Mouse (Mus musculus) megakaryocyte progenitor cell, adult 5-6 weeks (primary cell): ENCODE results near the gene Ptch1. TPM values are rescaled to one million over a fixed set of nuclear protein-coding genes. Genes with fewer than 3 reads are reported as not detected.

Experiments
- ATAC-seq: replicated peaks from 2 replicates; pipeline ENCODE4 v1.8.0; 2016; ENCODE audit warnings: mild to moderate bottlenecking, moderate TSS enrichment, inconsistent platforms; ENCODE audit not compliant: poor library complexity
- total RNA-seq, 2 experiments: library from RNA; stranded (forward) in 1 of 2; stranded (reverse) in 1 of 2; fragments of 157-497, 149-512 nt in 1 of 2; fragments of 200-1000 nt in 1 of 2; gene quantifications; 2 replicates each; pipeline versions ENCODE4 v1.2.3 to v1.2.4; 2015 to 2017

Ptch1 gene
- total RNA-seq (2015) (8.6 and 11.6 TPM in 2 replicates), total RNA-seq (2017) (6.5 TPM in 2 replicates)

GRCm38 (mm10) chr13:63573256-63573835 is at the start of gene Ptch1:
TSS of gene Ptch1 (minus strand) at chr13:63573598.
- peak; percentile 38; the same call in 1 of the 2 replicates for ATAC-seq

GRCm38 (mm10) chr13:63621301-63621700 is 47.9 kb upstream of the Ptch1 start:
- ATAC-seq, result no peak

- no peak for ATAC-seq
These were observed 39.8 kb upstream of the Ptch1 start for GRCm38 (mm10) chr13:63613201-63613600.

- ATAC-seq, result no peak
These were observed 36.3 kb upstream of the Ptch1 start for GRCm38 (mm10) chr13:63609734-63610133.

GRCm38 (mm10) chr13:63597593-63597992 is 24.2 kb upstream of the Ptch1 start:
- no peak for ATAC-seq

DNA sequence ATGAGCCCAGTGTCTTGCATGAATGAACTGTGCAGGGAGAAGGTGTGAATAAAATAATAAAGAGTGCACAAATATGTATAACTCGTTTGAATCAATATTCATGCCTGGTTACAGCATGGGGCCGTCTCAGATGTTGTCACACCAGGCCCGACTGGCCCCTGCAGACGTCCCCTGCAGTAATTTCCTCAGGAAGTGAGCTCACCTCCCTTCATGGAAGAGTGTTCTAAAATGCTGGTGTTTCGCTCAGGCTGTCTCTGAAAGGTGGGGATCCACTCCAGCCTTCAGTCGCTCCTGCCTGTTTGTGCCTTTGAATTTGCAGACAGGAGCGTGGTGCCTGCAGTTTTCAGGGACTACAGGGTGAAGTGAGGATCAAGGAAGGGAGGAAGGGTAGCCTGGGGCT is 22.5 kb upstream of the Ptch1 start:
- ATAC-seq, result peak; percentile 60

- ATAC-seq, result no peak
These were observed 20.2 kb upstream of the Ptch1 start for GRCm38 (mm10) chr13:63593469-63594050.

DNA sequence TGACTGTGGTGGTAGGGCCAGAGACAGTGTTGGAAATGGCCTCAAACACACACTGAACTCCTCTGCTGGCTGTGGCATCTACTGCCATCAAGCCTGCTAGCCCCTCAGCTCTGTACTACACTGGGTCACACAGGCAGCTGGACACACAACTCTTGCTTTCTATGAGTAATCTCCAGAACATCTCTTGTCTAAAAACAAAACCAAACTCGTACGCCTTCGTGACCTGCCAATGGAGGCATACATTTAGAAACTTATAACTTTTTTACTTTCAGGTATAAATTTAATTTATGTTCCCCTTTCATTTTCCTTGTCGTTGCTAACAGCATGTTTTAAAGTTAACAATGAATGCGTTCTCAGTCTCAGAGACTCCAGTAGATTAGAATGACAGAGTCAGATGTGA is 19.4 kb upstream of the Ptch1 start:
- no peak for ATAC-seq

- no peak for ATAC-seq
These were observed 1.2 kb upstream of the Ptch1 start for GRCm38 (mm10) chr13:63574601-63575000.

GRCm38 (mm10) chr13:63572453-63573255 is 744 bp downstream of the Ptch1 start:
- ATAC-seq, result no peak

DNA sequence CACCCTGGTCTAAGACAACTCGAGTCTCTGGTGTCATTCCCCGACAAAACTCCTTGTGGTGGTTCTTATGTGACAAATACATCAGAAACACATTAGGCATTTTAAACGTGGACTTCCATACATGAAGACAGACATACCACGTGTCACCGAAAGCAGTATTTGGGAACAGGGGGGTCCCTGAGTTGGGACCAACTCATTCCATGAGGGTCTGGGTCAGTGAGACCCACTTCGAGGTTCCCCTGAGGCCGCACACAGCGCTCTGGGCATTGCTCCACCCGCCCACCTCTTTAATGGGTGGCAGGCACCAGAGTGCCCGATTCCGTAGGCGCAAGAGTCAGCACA is 1.3 kb downstream of the Ptch1 start:
- ATAC-seq, result no peak

DNA sequence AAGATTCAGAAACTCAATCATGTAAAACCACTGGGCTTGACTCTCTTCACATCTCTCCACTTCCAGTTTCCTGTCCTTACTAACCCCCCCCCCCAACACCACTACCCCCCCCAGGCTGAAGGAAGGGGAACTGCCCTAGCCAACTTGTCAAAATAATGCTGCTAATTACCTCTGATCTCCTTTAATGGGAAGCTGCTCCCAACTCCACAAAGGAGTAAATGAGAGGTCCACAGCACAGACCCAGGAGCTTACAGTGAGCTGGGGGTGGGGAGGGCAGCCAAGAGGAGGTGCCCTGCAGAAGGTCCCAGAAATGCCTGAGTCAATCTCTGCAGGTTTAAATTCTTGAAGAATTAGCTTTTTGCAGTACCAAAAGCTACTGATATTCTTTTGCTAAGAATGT is 2.9 kb downstream of the Ptch1 start:
- no peak for ATAC-seq

GRCm38 (mm10) chr13:63569396-63569756 is 4.0 kb downstream of the Ptch1 start:
- ATAC-seq, result no peak

DNA sequence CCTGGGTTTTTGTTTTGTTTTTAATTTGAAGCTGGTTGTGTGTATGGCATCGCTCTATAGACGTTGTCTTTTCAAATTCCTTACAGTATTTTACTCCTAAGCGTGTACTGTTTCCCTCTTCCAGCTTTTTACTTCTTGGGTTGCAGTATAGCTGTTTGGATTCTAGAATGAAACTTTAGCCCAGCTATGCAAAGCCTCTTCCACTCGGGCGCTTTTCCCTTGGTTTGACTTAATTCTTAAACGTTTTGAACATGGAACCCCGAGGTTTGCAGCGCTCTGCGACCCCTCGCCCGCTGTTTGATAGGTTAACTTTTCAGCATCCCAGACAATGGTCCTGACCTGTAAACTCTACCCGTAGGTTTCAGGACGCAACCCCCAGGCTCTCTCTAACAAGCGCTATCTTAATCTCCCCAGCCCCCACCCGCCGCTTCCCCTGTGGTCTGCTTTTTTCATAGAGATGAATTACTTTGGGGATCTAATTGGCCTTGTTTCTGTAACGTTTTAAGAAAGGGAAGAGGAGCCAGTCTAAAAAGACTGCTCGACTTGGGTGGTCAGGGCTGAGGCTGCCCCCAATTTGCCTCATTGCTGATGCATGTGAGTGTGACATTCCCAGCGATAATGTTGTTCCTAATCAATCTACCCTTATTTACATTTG is 4.5 kb downstream of the Ptch1 start:
- ATAC-seq, result no peak

DNA sequence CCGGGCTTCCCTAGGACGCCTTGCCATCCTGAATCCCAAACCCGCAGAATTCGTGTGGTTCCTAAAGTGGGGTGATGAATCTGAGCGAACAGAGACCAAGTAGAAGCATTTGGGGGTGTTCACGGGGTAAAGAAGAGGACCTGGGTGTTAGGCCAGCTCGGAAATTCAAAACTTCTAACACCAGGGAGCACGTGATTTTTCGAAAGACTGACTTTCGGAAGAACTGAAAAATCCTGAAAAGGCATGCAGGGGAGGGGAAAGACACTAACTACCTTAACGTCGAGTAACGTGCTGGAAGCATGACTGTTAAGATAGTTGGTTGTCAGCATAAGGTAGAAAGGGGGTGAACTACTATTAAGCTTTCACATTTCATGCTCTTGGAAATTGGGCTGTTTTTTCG is 5.1 kb downstream of the Ptch1 start:
- no peak for ATAC-seq

GRCm38 (mm10) chr13:63567677-63568293 is 5.6 kb downstream of the Ptch1 start:
- peak; percentile 53 for ATAC-seq

DNA sequence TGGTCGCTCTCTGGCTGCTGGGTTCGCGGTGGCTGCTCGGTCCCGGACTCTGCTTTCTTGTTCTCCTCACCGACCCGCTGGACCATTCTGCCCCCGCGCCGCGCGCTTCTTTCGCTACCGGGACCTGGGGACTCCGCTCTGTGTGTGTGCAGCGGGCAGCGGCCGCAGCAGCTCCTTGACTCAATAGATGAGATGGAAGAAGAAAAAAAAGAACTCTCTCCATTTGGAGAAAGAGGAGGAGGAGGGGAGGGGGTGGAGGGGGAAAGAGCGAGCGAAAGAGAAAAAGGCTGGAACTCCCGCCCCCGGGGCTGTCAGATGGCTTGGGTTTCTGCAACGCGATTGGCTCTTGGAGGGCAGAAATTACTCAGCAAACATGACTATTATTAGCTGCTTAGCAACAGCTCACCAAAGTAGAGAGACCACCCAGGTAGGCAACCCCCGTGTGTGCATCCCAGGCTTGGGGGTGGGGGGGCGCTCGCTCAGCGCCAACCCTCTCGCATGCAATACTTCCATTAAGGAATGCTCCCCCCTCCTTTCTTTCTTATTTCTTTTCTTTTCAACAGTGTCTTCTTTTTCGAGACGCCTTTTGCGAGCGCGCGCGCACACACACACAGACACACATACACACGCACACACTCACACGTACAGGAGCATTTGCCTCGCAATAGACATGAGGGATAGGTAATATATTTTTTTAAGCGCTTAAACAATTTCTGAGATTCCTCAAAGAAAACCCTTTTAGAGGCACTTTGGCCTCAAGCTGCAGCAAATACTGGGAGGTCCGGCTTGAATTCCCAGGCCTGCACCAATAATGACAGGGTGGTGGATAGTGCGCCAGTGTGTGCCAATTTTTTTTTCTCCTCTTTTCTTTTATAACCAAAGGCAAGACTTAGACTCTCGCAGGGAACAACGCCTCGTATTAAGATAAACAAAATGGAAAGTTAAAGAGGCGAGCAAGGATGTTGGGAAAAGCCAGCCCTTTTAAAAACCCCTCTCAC is 7.1 kb downstream of the Ptch1 start:
- peak; percentile 24 for ATAC-seq

DNA sequence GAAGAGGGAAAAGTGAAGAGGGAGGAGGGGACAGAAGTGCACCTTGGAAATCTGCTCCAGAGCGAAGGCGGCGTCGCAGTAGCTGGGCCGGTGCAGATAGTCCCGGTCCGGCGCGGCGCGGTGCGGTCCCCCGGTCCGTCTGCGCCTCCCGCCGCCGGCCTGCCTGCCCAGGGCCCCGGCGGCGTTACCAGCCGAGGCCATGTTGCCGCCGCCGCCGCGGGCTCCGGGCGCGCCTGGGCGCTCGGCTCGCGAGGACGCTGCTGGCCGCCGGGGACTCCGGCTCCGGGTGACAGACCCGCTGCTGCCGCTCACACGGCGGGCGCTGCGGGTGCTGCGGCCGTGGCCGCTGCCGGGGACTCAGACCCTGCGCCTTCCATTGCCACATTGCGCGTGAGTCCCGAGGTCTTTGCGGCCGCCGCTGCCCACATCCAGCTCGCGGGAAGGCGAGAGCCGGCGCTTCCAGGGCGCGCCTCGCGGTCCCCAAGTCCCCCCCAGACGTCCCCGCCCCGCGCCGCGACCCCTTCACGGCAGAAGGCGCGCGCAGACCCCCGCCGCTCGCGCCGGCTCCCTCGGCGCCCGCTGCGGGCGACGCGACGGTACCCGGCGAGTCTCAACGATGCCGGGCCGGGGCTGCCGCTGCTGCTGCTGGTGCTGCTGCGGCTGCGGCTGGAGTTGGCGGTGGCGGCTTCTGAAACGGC is 7.9 kb downstream of the Ptch1 start:
- no peak for ATAC-seq

GRCm38 (mm10) chr13:63564626-63565319 is 8.6 kb downstream of the Ptch1 start:
- ATAC-seq, result peak; percentile 19
